8 mouse cellular contexts compared by ENCODE assay signal in the genomic region with DNA sequence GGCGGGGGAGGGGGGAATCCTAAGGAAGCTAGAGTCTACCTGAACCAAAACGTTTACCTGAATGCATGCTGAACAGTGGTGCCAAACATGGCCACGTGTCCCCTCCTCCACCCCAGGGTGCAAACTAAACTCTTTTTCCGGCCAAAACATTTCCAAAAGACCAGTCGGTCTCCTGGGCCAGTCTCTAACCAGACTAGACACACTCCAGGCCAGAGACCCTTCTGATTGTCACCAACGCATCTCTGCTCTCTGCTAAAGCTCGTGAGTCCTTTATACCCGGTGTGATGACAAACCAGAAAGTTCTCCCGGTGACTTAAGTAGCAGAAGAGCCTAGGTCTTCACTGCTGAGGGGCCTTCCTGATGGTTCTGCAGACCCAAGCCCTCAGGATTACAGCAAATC. TPM values are rescaled to one million over a fixed set of nuclear protein-coding genes. Genes with fewer than 3 reads are reported as not detected.
DNase-seq lines count a peak whose midpoint lies in the region; ATAC-seq and TF ChIP-seq lines count a peak whose summit lies in the region.

No protein-coding gene starts in this region.

- H3K27ac ChIP-seq in heart, embryonic 15.5 days: peak overlapping the region; percentile 100
- no peak overlapping the region for H3K27ac ChIP-seq in cortical plate, adult 2 months (ENCODE audit: insufficient read depth, low read length)
- 0 out of 2 replicates have a peak overlapping the region, but pooled peaks have one; percentile 100 for H3K27ac ChIP-seq in hindbrain, embryonic 10.5 days
- peak overlapping the region; percentile 99 for H3K27ac ChIP-seq in midbrain, embryonic 10.5 days (replicated peaks)

- no peak for DNase-seq in heart, adult 11 months
- no peak for DNase-seq in hindbrain, embryonic 10.5 days (ENCODE audit: low spot score)
- no peak for DNase-seq in midbrain, embryonic 10.5 days (ENCODE audit: low spot score)
- DNase-seq in frontal cortex, adult 2 months (ENCODE audit: extremely low spot score in 1 of 2, low spot score in 1 of 2): no peak
- no peak for DNase-seq in thymus, postnatal 14 days
- DNase-seq in adrenal gland, adult 8-10 months: no peak

- no peak for ATAC-seq in heart, embryonic 15.5 days (replicated peaks; ENCODE audit: insufficient number of reproducible peaks, insufficient read depth, low FRiP score, low read depth)

- H3K4me1 ChIP-seq in heart, embryonic 15.5 days (replicated peaks): peaks cover 72% of the 10 kb centered on the region
- peaks cover 6% of the 10 kb centered on the region for H3K4me1 ChIP-seq in cortical plate, adult 2 months (ENCODE audit: control insufficient read depth, insufficient read depth, low read length)
- H3K4me1 ChIP-seq in hindbrain, embryonic 10.5 days (replicated peaks): peaks cover 61% of the 10 kb centered on the region
- peaks cover 57% of the 10 kb centered on the region for H3K4me1 ChIP-seq in midbrain, embryonic 10.5 days

- H3K27me3 ChIP-seq in heart, embryonic 15.5 days: no peaks in the 10 kb centered on the region
- no peaks in the 10 kb centered on the region for H3K27me3 ChIP-seq in hindbrain, embryonic 10.5 days (ENCODE audit: insufficient read depth, poor library complexity, severe bottlenecking)
- H3K27me3 ChIP-seq in midbrain, embryonic 10.5 days (ENCODE audit: low read depth, poor library complexity, severe bottlenecking): no peaks in the 10 kb centered on the region

- no peaks in the 10 kb centered on the region for H3K9me3 ChIP-seq in heart, embryonic 15.5 days (replicated peaks)
- no peaks in the 10 kb centered on the region for H3K9me3 ChIP-seq in hindbrain, embryonic 10.5 days
- H3K9me3 ChIP-seq in midbrain, embryonic 10.5 days (replicated peaks): no peaks in the 10 kb centered on the region

- whole genome bisulfite sequencing in heart, embryonic 15.5 days: 35% methylated on average over 9 of the region's 9 CpGs
- 61% methylated on average over 9 of the region's 9 CpGs for WGBS in hindbrain, embryonic 10.5 days
- WGBS in midbrain, embryonic 10.5 days: 57% methylated on average over 9 of the region's 9 CpGs

- no peak for TF ChIP-seq CTCF in cortical plate, adult 2 months (IDR thresholded peaks at IDR 0.05; ENCODE audit: extremely low read depth, insufficient read depth, low read length)

- peak overlapping the region; percentile 87 for H3K4me2 ChIP-seq in heart, embryonic 15.5 days

- TF ChIP-seq POLR2A in cortical plate, adult 2 months (IDR thresholded peaks at IDR 0.05; ENCODE audit: extremely low read depth, insufficient read depth, low read length): no peak

- peak overlapping the region; percentile 100 for H3K9ac ChIP-seq in heart, embryonic 15.5 days

- peaks cover 24% of the 10 kb centered on the region for H3K36me3 ChIP-seq in heart, embryonic 15.5 days
- peaks cover 53% of the 10 kb centered on the region for H3K36me3 ChIP-seq in hindbrain, embryonic 10.5 days
- peaks cover 55% of the 10 kb centered on the region for H3K36me3 ChIP-seq in midbrain, embryonic 10.5 days

- peak overlapping the region; percentile 97 for H3K4me3 ChIP-seq in heart, embryonic 15.5 days
- H3K4me3 ChIP-seq in cortical plate, adult 2 months (ENCODE audit: insufficient read depth, low read length): peak overlapping the region; percentile 5
- peak overlapping the region; percentile 95 for H3K4me3 ChIP-seq in hindbrain, embryonic 10.5 days
- H3K4me3 ChIP-seq in midbrain, embryonic 10.5 days: peak overlapping the region; percentile 98

RNA-seq across cellular contexts. Expression of a gene that starts 1.8 kb away (rescaled TPM):
- 206 and 273 TPM in 2 replicates for polyA plus RNA-seq in heart, embryonic 15.5 days (2015; fragmentation: Nextera tagmentation; extraction: Ambion mirVana)
- polyA plus RNA-seq in cortical plate, adult 2 months (2012; rRNA removed): 359 and 377 TPM in 2 replicates
- polyA plus RNA-seq in hindbrain, embryonic 10.5 days (2016; fragmentation: Nextera tagmentation; extraction: Ambion mirVana): 478 and 579 TPM in 2 replicates
- 478 and 516 TPM in 2 replicates for polyA plus RNA-seq in midbrain, embryonic 10.5 days (2016; fragmentation: Nextera tagmentation; extraction: Ambion mirVana)
- 408 and 469 TPM in 2 replicates for polyA plus RNA-seq in frontal cortex, adult 2 months (2012; rRNA removed)
- 100 to 1,000 TPM; 273 to 304 (median 292) TPM for total RNA-seq in adrenal gland, adult 8-10 months (2022)

RNA-seq across cellular contexts. Expression of a gene that starts 10.9 kb away (rescaled TPM):
- 22.4 and 28.7 TPM in 2 replicates for polyA plus RNA-seq in heart, embryonic 15.5 days (2015; fragmentation: Nextera tagmentation; extraction: Ambion mirVana)
- 35.6 and 40.8 TPM in 2 replicates for polyA plus RNA-seq in cortical plate, adult 2 months (2012; rRNA removed)
- polyA plus RNA-seq in hindbrain, embryonic 10.5 days (2016; fragmentation: Nextera tagmentation; extraction: Ambion mirVana): 36.3 and 40.2 TPM in 2 replicates
- polyA plus RNA-seq in midbrain, embryonic 10.5 days (2016; fragmentation: Nextera tagmentation; extraction: Ambion mirVana): 38.1 and 38.4 TPM in 2 replicates
- polyA plus RNA-seq in frontal cortex, adult 2 months (2012; rRNA removed): 42.3 and 44.9 TPM in 2 replicates
- total RNA-seq in adrenal gland, adult 8-10 months (2022): 10 to 100 TPM; 46.6 to 56.6 (median 53.6) TPM

RNA-seq across cellular contexts. Expression of a gene that starts 18.9 kb away (rescaled TPM):
- 53.2 and 63.4 TPM in 2 replicates for polyA plus RNA-seq in heart, embryonic 15.5 days (2015; fragmentation: Nextera tagmentation; extraction: Ambion mirVana)
- polyA plus RNA-seq in cortical plate, adult 2 months (2012; rRNA removed): 95.0 and 99.8 TPM in 2 replicates
- 77.1 and 91.1 TPM in 2 replicates for polyA plus RNA-seq in hindbrain, embryonic 10.5 days (2016; fragmentation: Nextera tagmentation; extraction: Ambion mirVana)
- polyA plus RNA-seq in midbrain, embryonic 10.5 days (2016; fragmentation: Nextera tagmentation; extraction: Ambion mirVana): 77.8 and 89.4 TPM in 2 replicates
- 84.3 and 106 TPM in 2 replicates for polyA plus RNA-seq in frontal cortex, adult 2 months (2012; rRNA removed)
- 10 to 100 TPM; 69.4 to 94.9 (median 86.1) TPM for total RNA-seq in adrenal gland, adult 8-10 months (2022)

RNA-seq across cellular contexts. Expression of a gene that starts 19.0 kb away (rescaled TPM):
- 91.7 and 97.8 TPM in 2 replicates for polyA plus RNA-seq in heart, embryonic 15.5 days (2015; fragmentation: Nextera tagmentation; extraction: Ambion mirVana)
- 97.5 and 101 TPM in 2 replicates for polyA plus RNA-seq in cortical plate, adult 2 months (2012; rRNA removed)
- polyA plus RNA-seq in hindbrain, embryonic 10.5 days (2016; fragmentation: Nextera tagmentation; extraction: Ambion mirVana): 81.7 and 93.3 TPM in 2 replicates
- 89.5 and 98.1 TPM in 2 replicates for polyA plus RNA-seq in midbrain, embryonic 10.5 days (2016; fragmentation: Nextera tagmentation; extraction: Ambion mirVana)
- polyA plus RNA-seq in frontal cortex, adult 2 months (2012; rRNA removed): 87.0 and 108 TPM in 2 replicates
- total RNA-seq in adrenal gland, adult 8-10 months (2022): 100 to 1,000 TPM; 106 to 137 (median 120) TPM

RNA-seq across cellular contexts. Expression of a gene that starts 24.7 kb away (rescaled TPM):
- 72.9 and 93.9 TPM in 2 replicates for polyA plus RNA-seq in heart, embryonic 15.5 days (2015; fragmentation: Nextera tagmentation; extraction: Ambion mirVana)
- 121 and 129 TPM in 2 replicates for polyA plus RNA-seq in cortical plate, adult 2 months (2012; rRNA removed)
- polyA plus RNA-seq in hindbrain, embryonic 10.5 days (2016; fragmentation: Nextera tagmentation; extraction: Ambion mirVana): 187 and 223 TPM in 2 replicates
- polyA plus RNA-seq in midbrain, embryonic 10.5 days (2016; fragmentation: Nextera tagmentation; extraction: Ambion mirVana): 213 and 220 TPM in 2 replicates
- polyA plus RNA-seq in frontal cortex, adult 2 months (2012; rRNA removed): 123 and 130 TPM in 2 replicates
- total RNA-seq in adrenal gland, adult 8-10 months (2022): 100 to 1,000 TPM in 2 of 4 experiments, 10 to 100 TPM in 2; 85.0 to 118 (median 96.5) TPM

Comparison
In these comparisons a context has a peak if more than half of its experiments do, and no peak if none do; other contexts are left out.
1. H3K4me3 ChIP-seq: peak in every context shown above with its lines; median percentile 98 in midbrain, embryonic 10.5 days; 97 in heart, embryonic 15.5 days; 95 in hindbrain, embryonic 10.5 days; 5 in cortical plate, adult 2 months.